Mouse (Mus musculus): ENCODE results near the gene Sgo1. TPM values are rescaled to one million over a fixed set of nuclear protein-coding genes. Genes with fewer than 3 reads are reported as not detected.
A peak's percentile ranks its signal among the peaks of the same experiment; 100 is the strongest.

Gene Sgo1
- polyA plus RNA-seq, 1 experiment from 2014 or later: 42.1 TPM

- 39% methylated on average over 6 of the region's 6 CpGs for WGBS
- peaks cover 9% of the 10 kb centered on the region for H3K36me3 ChIP-seq (ENCODE audit: control insufficient read depth, insufficient read depth, low read length)
- no peak for ATAC-seq (ENCODE audit: low read depth)
Observed at GRCm38 (mm10) chr17:53656369-53656860, 32.7 kb downstream of the Sgo1 start.

GRCm38 (mm10) chr17:53655959-53656358 lies 33.2 kb downstream of the Sgo1 start:
- no peaks in the 10 kb centered on the region for H3K9me3 ChIP-seq (ENCODE audit: control insufficient read depth, low read length)
- peaks cover 9% of the 10 kb centered on the region for H3K36me3 ChIP-seq (ENCODE audit: control insufficient read depth, insufficient read depth, low read length)
- no peak overlapping the region for H3K27ac ChIP-seq (ENCODE audit: low read length)
- ATAC-seq (ENCODE audit: low read depth): no peak
- no peak overlapping the region for H3K4me2 ChIP-seq (ENCODE audit: low read depth, low read length)
- no peak overlapping the region for H3K4me3 ChIP-seq (ENCODE audit: low read length)
- H3K9ac ChIP-seq (ENCODE audit: low read length): no peak overlapping the region
- no peaks in the 10 kb centered on the region for H3K4me1 ChIP-seq (replicated peaks; ENCODE audit: control insufficient read depth, insufficient read depth, low read length)
- WGBS: 95% methylated on average over 2 of the region's 2 CpGs
- no peaks in the 10 kb centered on the region for H3K27me3 ChIP-seq (ENCODE audit: control insufficient read depth, insufficient read depth, low read depth, low read length)

More at GRCm38 (mm10) chr17:53656369-53656860, 32.7 kb downstream of the Sgo1 start:
- H3K27ac ChIP-seq (ENCODE audit: low read length): no peak overlapping the region
- no peak overlapping the region for H3K4me2 ChIP-seq (ENCODE audit: low read depth, low read length)
- no peaks in the 10 kb centered on the region for H3K9me3 ChIP-seq (ENCODE audit: control insufficient read depth, low read length)
- no peaks in the 10 kb centered on the region for H3K27me3 ChIP-seq (ENCODE audit: control insufficient read depth, insufficient read depth, low read depth, low read length)
- H3K4me3 ChIP-seq (ENCODE audit: low read length): no peak overlapping the region
- no peaks in the 10 kb centered on the region for H3K4me1 ChIP-seq (replicated peaks; ENCODE audit: control insufficient read depth, insufficient read depth, low read length)
- H3K9ac ChIP-seq (ENCODE audit: low read length): no peak overlapping the region

- ATAC-seq (ENCODE audit: low read depth): no peak
- H3K9ac ChIP-seq (ENCODE audit: low read length): no peak overlapping the region
- peaks cover 9% of the 10 kb centered on the region for H3K36me3 ChIP-seq (ENCODE audit: control insufficient read depth, insufficient read depth, low read length)
- H3K4me2 ChIP-seq (ENCODE audit: low read depth, low read length): no peak overlapping the region
- 89% methylated on average over 6 of the region's 6 CpGs for WGBS
- no peaks in the 10 kb centered on the region for H3K4me1 ChIP-seq (replicated peaks; ENCODE audit: control insufficient read depth, insufficient read depth, low read length)
- H3K9me3 ChIP-seq (ENCODE audit: control insufficient read depth, low read length): no peaks in the 10 kb centered on the region
- no peak overlapping the region for H3K4me3 ChIP-seq (ENCODE audit: low read length)
- H3K27me3 ChIP-seq (ENCODE audit: control insufficient read depth, insufficient read depth, low read depth, low read length): no peaks in the 10 kb centered on the region
- H3K27ac ChIP-seq (ENCODE audit: low read length): no peak overlapping the region
Observed at GRCm38 (mm10) chr17:53655081-53655480, 34.1 kb downstream of the Sgo1 start.

GRCm38 (mm10) chr17:53654596-53654995 lies 34.5 kb downstream of the Sgo1 start:
- no peak for ATAC-seq (ENCODE audit: low read depth)
- H3K9ac ChIP-seq (ENCODE audit: low read length): no peak overlapping the region
- no peak overlapping the region for H3K4me3 ChIP-seq (ENCODE audit: low read length)
- H3K27me3 ChIP-seq (ENCODE audit: control insufficient read depth, insufficient read depth, low read depth, low read length): no peaks in the 10 kb centered on the region
- H3K4me1 ChIP-seq (replicated peaks; ENCODE audit: control insufficient read depth, insufficient read depth, low read length): no peaks in the 10 kb centered on the region
- no peak overlapping the region for H3K4me2 ChIP-seq (ENCODE audit: low read depth, low read length)
- no peaks in the 10 kb centered on the region for H3K9me3 ChIP-seq (ENCODE audit: control insufficient read depth, low read length)
- WGBS: 78% methylated on average over 4 of the region's 4 CpGs
- H3K36me3 ChIP-seq (ENCODE audit: control insufficient read depth, insufficient read depth, low read length): peaks cover 9% of the 10 kb centered on the region
- no peak overlapping the region for H3K27ac ChIP-seq (ENCODE audit: low read length)

- Histone ChIP-seq H3K36me3 (ENCODE audit: control insufficient read depth, insufficient read depth, low read length) (peaks cover 13% of the 10 kb centered on the region), H3K9me3 (ENCODE audit: control insufficient read depth, low read length) (no peaks in the 10 kb centered on the region), H3K9ac (ENCODE audit: low read length) (no peak overlapping the region), H3K27ac (ENCODE audit: low read length) (no peak overlapping the region), H3K27me3 (ENCODE audit: control insufficient read depth, insufficient read depth, low read depth, low read length) (no peaks in the 10 kb centered on the region), H3K4me3 (ENCODE audit: low read length) (no peak overlapping the region), H3K4me2 (ENCODE audit: low read depth, low read length) (no peak overlapping the region), H3K4me1 (replicated peaks; ENCODE audit: control insufficient read depth, insufficient read depth, low read length) (no peaks in the 10 kb centered on the region)
- ATAC-seq (ENCODE audit: low read depth): peak; percentile 59
- 72% methylated on average over 2 of the region's 2 CpGs for WGBS
Observed at GRCm38 (mm10) chr17:53650251-53650661, 38.9 kb downstream of the Sgo1 start.

- 78% methylated on average over 4 of the region's 4 CpGs for WGBS
- Histone ChIP-seq H3K36me3 (ENCODE audit: control insufficient read depth, insufficient read depth, low read length) (peaks cover 10% of the 10 kb centered on the region), H3K4me1 (replicated peaks; ENCODE audit: control insufficient read depth, insufficient read depth, low read length) (no peaks in the 10 kb centered on the region), H3K4me3 (ENCODE audit: low read length) (no peak overlapping the region), H3K9ac (ENCODE audit: low read length) (no peak overlapping the region), H3K27me3 (ENCODE audit: control insufficient read depth, insufficient read depth, low read depth, low read length) (no peaks in the 10 kb centered on the region), H3K9me3 (ENCODE audit: control insufficient read depth, low read length) (no peaks in the 10 kb centered on the region), H3K4me2 (ENCODE audit: low read depth, low read length) (no peak overlapping the region), H3K27ac (ENCODE audit: low read length) (no peak overlapping the region)
- ATAC-seq (ENCODE audit: low read depth): no peak
Observed at GRCm38 (mm10) chr17:53643360-53643759, 45.8 kb downstream of the Sgo1 start.

- Histone ChIP-seq H3K27me3 (ENCODE audit: control insufficient read depth, insufficient read depth, low read depth, low read length) (no peaks in the 10 kb centered on the region), H3K9ac (ENCODE audit: low read length) (no peak overlapping the region), H3K4me2 (ENCODE audit: low read depth, low read length) (no peak overlapping the region), H3K9me3 (ENCODE audit: control insufficient read depth, low read length) (no peaks in the 10 kb centered on the region), H3K36me3 (ENCODE audit: control insufficient read depth, insufficient read depth, low read length) (peaks cover 8% of the 10 kb centered on the region; the same call in 1 of the 2 replicates), H3K27ac (ENCODE audit: low read length) (no peak overlapping the region), H3K4me1 (replicated peaks; ENCODE audit: control insufficient read depth, insufficient read depth, low read length) (no peaks in the 10 kb centered on the region), H3K4me3 (ENCODE audit: low read length) (no peak overlapping the region)
- no peak for ATAC-seq (ENCODE audit: low read depth)
Observed at GRCm38 (mm10) chr17:53631344-53631743, 57.8 kb downstream of the Sgo1 start.

GRCm38 (mm10) chr17:53628131-53628530 lies 61.0 kb downstream of the Sgo1 start:
- H3K27me3 ChIP-seq (ENCODE audit: control insufficient read depth, insufficient read depth, low read depth, low read length): no peaks in the 10 kb centered on the region
- H3K4me3 ChIP-seq (ENCODE audit: low read length): no peak overlapping the region
- WGBS: 49% methylated on average over 5 of the region's 5 CpGs

GRCm38 (mm10) chr17:53627497-53627896 lies 61.6 kb downstream of the Sgo1 start:
- no peak overlapping the region for H3K9ac ChIP-seq (ENCODE audit: low read length)
- no peak overlapping the region for H3K4me2 ChIP-seq (ENCODE audit: low read depth, low read length)
- H3K36me3 ChIP-seq (ENCODE audit: control insufficient read depth, insufficient read depth, low read length): peaks cover 6% of the 10 kb centered on the region; the same call in 1 of the 2 replicates
- WGBS: 63% methylated on average over 4 of the region's 4 CpGs
- no peaks in the 10 kb centered on the region for H3K27me3 ChIP-seq (ENCODE audit: control insufficient read depth, insufficient read depth, low read depth, low read length)
- H3K27ac ChIP-seq (ENCODE audit: low read length): no peak overlapping the region
- H3K4me1 ChIP-seq (replicated peaks; ENCODE audit: control insufficient read depth, insufficient read depth, low read length): no peaks in the 10 kb centered on the region
- no peaks in the 10 kb centered on the region for H3K9me3 ChIP-seq (ENCODE audit: control insufficient read depth, low read length)
- no peak overlapping the region for H3K4me3 ChIP-seq (ENCODE audit: low read length)
- no peak for ATAC-seq (ENCODE audit: low read depth)

More at GRCm38 (mm10) chr17:53628131-53628530, 61.0 kb downstream of the Sgo1 start:
- ATAC-seq (ENCODE audit: low read depth): no peak
- no peaks in the 10 kb centered on the region for H3K9me3 ChIP-seq (ENCODE audit: control insufficient read depth, low read length)
- H3K4me1 ChIP-seq (replicated peaks; ENCODE audit: control insufficient read depth, insufficient read depth, low read length): no peaks in the 10 kb centered on the region
- H3K27ac ChIP-seq (ENCODE audit: low read length): no peak overlapping the region
- no peak overlapping the region for H3K4me2 ChIP-seq (ENCODE audit: low read depth, low read length)
- peaks cover 8% of the 10 kb centered on the region; the same call in 1 of the 2 replicates for H3K36me3 ChIP-seq (ENCODE audit: control insufficient read depth, insufficient read depth, low read length)
- H3K9ac ChIP-seq (ENCODE audit: low read length): no peak overlapping the region

- H3K4me2 ChIP-seq (ENCODE audit: low read depth, low read length): no peak overlapping the region
- 81% methylated on average over 3 of the region's 3 CpGs for WGBS
- no peak for ATAC-seq (ENCODE audit: low read depth)
- H3K9ac ChIP-seq (ENCODE audit: low read length): no peak overlapping the region
- H3K27me3 ChIP-seq (ENCODE audit: control insufficient read depth, insufficient read depth, low read depth, low read length): no peaks in the 10 kb centered on the region
- H3K36me3 ChIP-seq (ENCODE audit: control insufficient read depth, insufficient read depth, low read length): peaks cover 4% of the 10 kb centered on the region; the same call in 1 of the 2 replicates
- H3K4me3 ChIP-seq (ENCODE audit: low read length): no peak overlapping the region
- H3K9me3 ChIP-seq (ENCODE audit: control insufficient read depth, low read length): no peaks in the 10 kb centered on the region
- H3K27ac ChIP-seq (ENCODE audit: low read length): no peak overlapping the region
- no peaks in the 10 kb centered on the region for H3K4me1 ChIP-seq (replicated peaks; ENCODE audit: control insufficient read depth, insufficient read depth, low read length)
Observed at GRCm38 (mm10) chr17:53626160-53626559, 63.0 kb downstream of the Sgo1 start.
